Mouse (Mus musculus) megakaryocyte, embryonic 14.5 days (primary cell): ENCODE measurements around the gene Angptl7.

Experiments used
- FLI1 ChIP-seq: IDR thresholded peaks from 2 replicates; pipeline ENCODE4 v1.6.1; 2012; ENCODE audit warnings: low read length, inconsistent platforms, mixed read lengths
- GATA1 ChIP-seq: IDR thresholded peaks from 3 replicates; pipeline ENCODE4 v1.6.1; 2012; ENCODE audit warnings: mixed read lengths, low read length, inconsistent platforms, borderline replicate concordance

GRCm38 (mm10) chr4:148484511-148484910 is 15.7 kb downstream of the Angptl7 start:
- no peak for TF ChIP-seq GATA1
- no peak for TF ChIP-seq FLI1
